Mouse (Mus musculus): ENCODE data around the gene Kcnk3. TPM values are rescaled to one million over a fixed set of nuclear protein-coding genes. Genes with fewer than 3 reads are reported as not detected.

Gene Kcnk3
- polyA plus RNA-seq, 1 experiment from 2014 or later = 0.52 TPM

GRCm38 (mm10) chr5:30619211-30619610, 31.2 kb downstream of the Kcnk3 start:
- H3K27ac ChIP-seq = no peak overlapping the region
- DNase-seq (ENCODE audit: low spot score) = no peak
- H3K9me3 ChIP-seq = no peaks in the 10 kb centered on the region
- H3K36me3 ChIP-seq = no peaks in the 10 kb centered on the region
- H3K4me1 ChIP-seq (replicated peaks) = peaks cover 28% of the 10 kb centered on the region
- no peak overlapping the region for H3K4me3 ChIP-seq
- peaks cover 67% of the 10 kb centered on the region for H3K27me3 ChIP-seq (ENCODE audit: insufficient read depth, poor library complexity, severe bottlenecking)
- 76% methylated on average over 2 of the region's 2 CpGs for WGBS

DNA sequence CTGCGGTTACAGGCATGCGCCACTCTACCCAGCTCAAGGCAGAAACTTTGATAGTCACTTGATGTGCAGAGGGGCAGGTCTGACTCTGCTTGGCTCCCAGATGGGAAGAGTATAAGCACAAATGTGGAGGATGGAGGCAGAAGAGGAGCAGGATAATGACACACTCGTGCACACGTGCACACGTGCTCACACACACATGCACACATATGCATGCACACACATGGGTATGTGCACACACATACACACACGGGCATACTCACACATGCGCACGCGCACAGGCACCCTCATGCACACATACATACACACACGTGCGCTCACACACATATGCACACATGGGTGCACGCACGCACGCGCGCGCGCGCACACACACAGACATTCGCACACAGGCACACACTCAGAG, 32.6 kb downstream of the Kcnk3 start:
- Histone ChIP-seq H3K4me3 (no peak overlapping the region), H3K36me3 (no peaks in the 10 kb centered on the region), H3K27ac (no peak overlapping the region), H3K4me1 (replicated peaks) (peaks cover 34% of the 10 kb centered on the region), H3K9me3 (no peaks in the 10 kb centered on the region), H3K27me3 (ENCODE audit: insufficient read depth, poor library complexity, severe bottlenecking) (peaks cover 81% of the 10 kb centered on the region)
- 97% methylated on average over 20 of the region's 20 CpGs for WGBS
- DNase-seq (ENCODE audit: low spot score) = no peak

GRCm38 (mm10) chr5:30621211-30621790, 33.3 kb downstream of the Kcnk3 start:
- Histone ChIP-seq H3K4me3 (no peak overlapping the region), H3K27ac (no peak overlapping the region), H3K9me3 (no peaks in the 10 kb centered on the region), H3K27me3 (ENCODE audit: insufficient read depth, poor library complexity, severe bottlenecking) (peaks cover 83% of the 10 kb centered on the region), H3K36me3 (no peaks in the 10 kb centered on the region), H3K4me1 (replicated peaks) (peaks cover 34% of the 10 kb centered on the region)
- WGBS = 87% methylated on average over 9 of the region's 9 CpGs
- DNase-seq (ENCODE audit: low spot score) = no peak

DNA sequence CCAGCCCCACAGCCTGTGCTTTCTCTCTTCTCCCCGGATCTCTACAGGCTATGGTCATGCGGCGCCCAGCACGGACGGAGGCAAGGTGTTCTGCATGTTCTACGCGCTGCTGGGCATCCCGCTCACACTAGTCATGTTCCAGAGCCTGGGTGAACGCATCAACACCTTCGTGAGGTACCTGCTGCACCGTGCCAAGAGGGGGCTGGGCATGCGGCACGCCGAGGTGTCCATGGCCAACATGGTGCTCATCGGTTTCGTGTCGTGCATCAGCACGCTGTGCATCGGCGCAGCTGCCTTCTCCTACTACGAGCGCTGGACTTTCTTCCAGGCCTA, 33.8 kb downstream of the Kcnk3 start:
- Histone ChIP-seq H3K27me3 (ENCODE audit: insufficient read depth, poor library complexity, severe bottlenecking) (peaks cover 83% of the 10 kb centered on the region), H3K27ac (no peak overlapping the region; the same call in 1 of the 2 replicates), H3K36me3 (no peaks in the 10 kb centered on the region), H3K9me3 (no peaks in the 10 kb centered on the region), H3K4me1 (replicated peaks) (peaks cover 31% of the 10 kb centered on the region), H3K4me3 (peak overlapping the region; percentile 58)
- DNase-seq (ENCODE audit: low spot score) = no peak
- 57% methylated on average over 22 of the region's 22 CpGs for WGBS

DNA sequence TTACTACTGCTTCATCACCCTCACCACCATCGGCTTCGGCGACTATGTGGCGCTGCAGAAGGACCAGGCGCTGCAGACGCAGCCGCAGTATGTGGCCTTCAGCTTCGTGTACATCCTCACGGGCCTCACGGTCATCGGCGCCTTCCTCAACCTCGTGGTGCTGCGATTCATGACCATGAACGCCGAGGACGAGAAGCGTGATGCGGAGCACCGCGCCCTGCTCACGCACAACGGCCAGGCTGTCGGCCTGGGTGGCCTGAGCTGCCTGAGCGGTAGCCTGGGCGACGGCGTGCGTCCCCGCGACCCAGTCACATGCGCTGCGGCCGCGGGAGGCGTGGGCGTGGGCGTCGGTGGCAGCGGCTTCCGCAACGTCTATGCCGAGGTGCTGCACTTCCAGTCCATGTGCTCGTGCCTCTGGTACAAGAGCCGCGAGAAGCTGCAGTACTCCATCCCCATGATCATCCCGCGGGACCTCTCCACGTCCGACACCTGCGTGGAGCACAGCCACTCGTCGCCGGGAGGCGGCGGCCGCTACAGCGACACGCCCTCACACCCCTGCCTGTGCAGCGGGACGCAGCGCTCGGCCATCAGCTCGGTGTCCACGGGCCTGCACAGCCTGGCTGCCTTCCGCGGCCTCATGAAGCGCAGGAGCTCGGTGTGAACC, 34.3 kb downstream of the Kcnk3 start:
- WGBS = 2% methylated on average over 69 of the region's 69 CpGs
- Histone ChIP-seq H3K4me1 (replicated peaks) (peaks cover 30% of the 10 kb centered on the region), H3K4me3 (peak overlapping the region; percentile 58), H3K27me3 (ENCODE audit: insufficient read depth, poor library complexity, severe bottlenecking) (peaks cover 80% of the 10 kb centered on the region), H3K27ac (peak overlapping the region; percentile 79), H3K9me3 (no peaks in the 10 kb centered on the region), H3K36me3 (no peaks in the 10 kb centered on the region)
- DNase-seq (ENCODE audit: low spot score) = peak; percentile 51

GRCm38 (mm10) chr5:30622841-30623185, 34.8 kb downstream of the Kcnk3 start:
- Histone ChIP-seq H3K27me3 (ENCODE audit: insufficient read depth, poor library complexity, severe bottlenecking) (peaks cover 75% of the 10 kb centered on the region), H3K4me3 (peak overlapping the region; percentile 58), H3K4me1 (replicated peaks) (peaks cover 27% of the 10 kb centered on the region), H3K36me3 (no peaks in the 10 kb centered on the region), H3K9me3 (no peaks in the 10 kb centered on the region), H3K27ac (peak overlapping the region; percentile 79)
- WGBS = 1% methylated on average over 10 of the region's 10 CpGs
- DNase-seq (ENCODE audit: low spot score) = no peak

DNA sequence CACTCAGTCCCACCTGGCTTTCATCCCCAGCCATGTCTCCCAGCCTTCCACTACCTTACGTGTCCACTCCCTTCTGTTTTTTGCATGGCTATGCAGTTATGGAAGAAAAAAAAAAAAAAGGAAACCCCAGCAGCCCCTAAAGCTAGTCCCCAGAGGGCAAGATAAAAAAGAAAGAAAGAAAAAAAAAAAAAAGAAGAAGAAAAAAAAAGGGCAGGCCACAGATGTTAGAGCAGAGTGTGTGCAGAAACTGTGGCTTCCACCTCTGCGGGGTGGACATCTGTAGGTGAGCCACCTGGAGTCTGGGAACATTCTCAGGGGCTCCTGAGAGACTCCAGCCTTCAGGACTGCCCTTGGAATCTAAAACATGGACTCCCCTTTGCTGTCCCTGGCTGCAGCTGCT, 35.4 kb downstream of the Kcnk3 start:
- peaks cover 25% of the 10 kb centered on the region for H3K4me1 ChIP-seq (replicated peaks)
- H3K9me3 ChIP-seq = no peaks in the 10 kb centered on the region
- no peaks in the 10 kb centered on the region for H3K36me3 ChIP-seq
- WGBS = 52% methylated on average over 2 of the region's 2 CpGs
- DNase-seq (ENCODE audit: low spot score) = no peak
- H3K27ac ChIP-seq = no peak overlapping the region
- peaks cover 69% of the 10 kb centered on the region for H3K27me3 ChIP-seq (ENCODE audit: insufficient read depth, poor library complexity, severe bottlenecking)
- peak overlapping the region; percentile 58; the same call in 1 of the 2 replicates for H3K4me3 ChIP-seq

- H3K4me3 ChIP-seq = no peak overlapping the region
- peaks cover 25% of the 10 kb centered on the region for H3K4me1 ChIP-seq (replicated peaks)
- 44% methylated on average over 1 of the region's 1 CpGs for WGBS
- H3K27me3 ChIP-seq (ENCODE audit: insufficient read depth, poor library complexity, severe bottlenecking) = peaks cover 60% of the 10 kb centered on the region
- no peaks in the 10 kb centered on the region for H3K9me3 ChIP-seq
- no peak overlapping the region for H3K27ac ChIP-seq
- no peaks in the 10 kb centered on the region for H3K36me3 ChIP-seq
- no peak for DNase-seq (ENCODE audit: low spot score)
Observed at GRCm38 (mm10) chr5:30624311-30624710, 36.3 kb downstream of the Kcnk3 start.

DNA sequence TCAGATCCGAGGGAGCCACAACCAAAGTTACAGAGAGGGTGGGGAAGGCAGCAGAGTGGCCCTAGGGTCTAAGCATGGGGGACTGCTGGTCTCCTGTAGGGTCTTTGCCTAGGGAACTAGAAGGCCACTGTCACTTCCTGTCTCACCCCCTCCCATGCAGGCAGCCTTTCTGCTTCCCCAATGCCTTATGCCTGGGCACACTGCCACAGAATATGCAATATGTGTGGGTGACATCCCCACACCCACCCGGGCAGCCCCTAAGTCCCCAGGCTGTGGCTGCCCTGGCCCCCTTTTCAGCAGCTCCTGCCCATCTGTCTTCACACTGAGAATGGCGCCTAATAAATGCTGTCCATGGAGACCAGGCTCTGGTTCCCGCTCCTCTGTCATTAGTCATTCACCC, 36.9 kb downstream of the Kcnk3 start:
- WGBS = 59% methylated on average over 4 of the region's 4 CpGs
- no peaks in the 10 kb centered on the region for H3K36me3 ChIP-seq
- H3K27me3 ChIP-seq (ENCODE audit: insufficient read depth, poor library complexity, severe bottlenecking) = peaks cover 56% of the 10 kb centered on the region
- H3K27ac ChIP-seq = no peak overlapping the region
- H3K4me3 ChIP-seq = no peak overlapping the region
- peaks cover 25% of the 10 kb centered on the region for H3K4me1 ChIP-seq (replicated peaks)
- no peaks in the 10 kb centered on the region for H3K9me3 ChIP-seq
- no peak for DNase-seq (ENCODE audit: low spot score)

GRCm38 (mm10) chr5:30625379-30625778, 37.4 kb downstream of the Kcnk3 start:
- H3K4me1 ChIP-seq (replicated peaks) = peaks cover 25% of the 10 kb centered on the region
- no peak for DNase-seq (ENCODE audit: low spot score)
- H3K27ac ChIP-seq = no peak overlapping the region
- no peaks in the 10 kb centered on the region for H3K9me3 ChIP-seq
- peaks cover 53% of the 10 kb centered on the region for H3K27me3 ChIP-seq (ENCODE audit: insufficient read depth, poor library complexity, severe bottlenecking)
- WGBS = 85% methylated on average over 3 of the region's 3 CpGs
- no peaks in the 10 kb centered on the region for H3K36me3 ChIP-seq
- no peak overlapping the region for H3K4me3 ChIP-seq

DNA sequence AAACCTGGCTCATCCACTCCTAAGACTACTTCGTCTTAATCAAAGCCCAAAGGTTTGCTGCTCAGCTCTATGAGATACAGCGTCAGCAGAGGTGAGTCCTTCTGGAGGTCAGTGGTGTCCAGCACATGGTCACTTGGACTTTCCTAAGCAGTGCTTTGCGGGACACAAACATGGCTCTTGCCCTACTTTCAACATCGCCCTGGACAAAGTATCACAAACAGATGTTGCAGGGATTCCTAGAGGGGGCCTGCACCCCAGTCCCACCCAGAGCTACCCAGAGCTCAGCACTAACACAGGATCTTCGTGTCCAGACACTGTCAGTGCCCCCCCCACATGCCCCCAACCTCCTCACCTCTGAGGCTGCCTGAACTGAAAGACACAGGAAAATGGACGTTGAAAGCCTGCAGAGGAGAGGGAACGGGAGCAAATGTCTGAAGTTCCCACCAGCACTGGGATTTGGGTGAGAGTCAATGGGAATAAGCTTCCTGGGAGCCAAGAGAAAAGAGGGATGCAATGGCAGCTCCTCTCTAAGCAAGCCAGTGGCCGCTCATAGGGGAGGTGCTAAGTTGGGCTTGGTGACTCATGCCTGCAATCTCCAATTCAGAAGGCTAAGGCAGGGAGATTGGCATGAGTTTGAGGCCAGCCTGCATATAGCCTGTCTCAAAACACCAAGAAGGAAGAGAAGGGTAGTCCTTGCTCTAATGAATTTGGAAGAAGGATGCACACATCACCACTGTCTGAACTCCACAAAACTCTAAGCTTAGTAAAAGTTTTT, 38.5 kb downstream of the Kcnk3 start:
- Histone ChIP-seq H3K27me3 (ENCODE audit: insufficient read depth, poor library complexity, severe bottlenecking) (peaks cover 42% of the 10 kb centered on the region), H3K27ac (no peak overlapping the region), H3K4me3 (no peak overlapping the region), H3K4me1 (replicated peaks) (peaks cover 25% of the 10 kb centered on the region), H3K36me3 (no peaks in the 10 kb centered on the region), H3K9me3 (no peaks in the 10 kb centered on the region)
- WGBS = 77% methylated on average over 8 of the region's 8 CpGs
- no peak for DNase-seq (ENCODE audit: low spot score)

- H3K4me3 ChIP-seq = no peak overlapping the region
- H3K9me3 ChIP-seq = no peaks in the 10 kb centered on the region
- H3K27me3 ChIP-seq (ENCODE audit: insufficient read depth, poor library complexity, severe bottlenecking) = peaks cover 22% of the 10 kb centered on the region
- H3K36me3 ChIP-seq = no peaks in the 10 kb centered on the region
- H3K4me1 ChIP-seq (replicated peaks) = peaks cover 9% of the 10 kb centered on the region; the same call in 1 of the 2 replicates
- H3K27ac ChIP-seq = no peak overlapping the region
- 76% methylated on average over 3 of the region's 3 CpGs for WGBS
- DNase-seq (ENCODE audit: low spot score) = no peak
Observed at GRCm38 (mm10) chr5:30628511-30628910, 40.5 kb downstream of the Kcnk3 start.

GRCm38 (mm10) chr5:30630401-30630800, 42.4 kb downstream of the Kcnk3 start:
- Histone ChIP-seq H3K36me3 (no peaks in the 10 kb centered on the region), H3K4me3 (no peak overlapping the region), H3K4me1 (replicated peaks) (no peaks in the 10 kb centered on the region), H3K9me3 (no peaks in the 10 kb centered on the region), H3K27me3 (ENCODE audit: insufficient read depth, poor library complexity, severe bottlenecking) (peaks cover 3% of the 10 kb centered on the region), H3K27ac (no peak overlapping the region)
- WGBS = 83% methylated on average over 6 of the region's 6 CpGs
- no peak for DNase-seq (ENCODE audit: low spot score)
